Mouse (Mus musculus): Measurements from ENCODE around the gene Nlgn2.

GRCm38 (mm10) chr11:69787306-69787705, 50.3 kb downstream of the Nlgn2 start:
- TF ChIP-seq CTCF (IDR thresholded peaks at IDR 0.05; ENCODE audit: control insufficient read depth, insufficient read depth, insufficient read length) (no peak), MAX (IDR thresholded peaks at IDR 0.05) (no peak), MYOG (IDR thresholded peaks at IDR 0.05; ENCODE audit: control insufficient read depth, extremely low read depth, insufficient read length) (no peak)

Data from C2C12 (cell line).